Mouse (Mus musculus): ENCODE data around the gene Mrm3. TPM values are rescaled to one million over a fixed set of nuclear protein-coding genes. Genes with fewer than 3 reads are reported as not detected.

Gene Mrm3
- total RNA-seq, 4 experiments from 2014 or later, result 12.8 to 14.7 (median 13.1) TPM

DNA sequence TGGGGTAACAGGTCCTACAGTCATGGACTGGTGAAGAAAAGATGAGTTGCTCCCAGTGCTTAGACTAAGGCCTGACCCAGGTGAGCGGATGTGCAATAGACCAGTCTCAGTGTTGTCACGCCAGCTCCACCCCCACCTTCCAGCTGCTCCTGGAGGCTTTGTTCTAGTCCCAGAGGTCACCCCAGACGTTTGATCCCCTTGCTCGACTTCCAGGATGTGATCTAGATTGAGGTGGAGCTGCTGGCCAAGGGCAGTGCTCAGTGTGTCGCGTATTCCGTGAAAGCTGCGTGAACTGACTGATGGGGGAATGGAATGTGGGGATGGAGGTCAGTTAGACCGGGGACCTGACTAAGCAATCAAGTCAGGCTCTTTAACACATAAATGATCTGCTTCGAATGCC, 43.8 kb downstream of the Mrm3 start:
- DNase-seq (ENCODE audit: low spot score in 2 of 2), result no peak

DNA sequence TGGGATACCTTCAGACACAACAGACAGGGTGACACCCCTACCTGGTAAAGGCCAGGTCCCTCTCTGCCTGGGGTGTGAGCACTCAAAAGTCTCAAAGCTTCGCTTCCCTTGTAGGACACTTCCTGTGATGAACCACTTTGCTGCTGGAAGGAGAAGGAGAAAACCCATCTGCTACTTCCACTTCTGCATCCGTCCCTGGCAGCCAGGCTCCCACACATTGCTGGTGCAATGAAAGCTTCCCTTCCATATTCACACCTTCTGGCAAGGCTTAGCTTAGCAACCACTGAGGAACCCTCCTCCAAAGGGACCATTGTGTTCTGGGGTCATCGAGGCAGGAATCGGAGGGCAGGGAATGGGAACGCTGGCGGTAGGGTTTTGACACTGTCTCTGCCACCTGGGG, 45.1 kb downstream of the Mrm3 start:
- DNase-seq (ENCODE audit: low spot score in 2 of 2), result no peak

DNA sequence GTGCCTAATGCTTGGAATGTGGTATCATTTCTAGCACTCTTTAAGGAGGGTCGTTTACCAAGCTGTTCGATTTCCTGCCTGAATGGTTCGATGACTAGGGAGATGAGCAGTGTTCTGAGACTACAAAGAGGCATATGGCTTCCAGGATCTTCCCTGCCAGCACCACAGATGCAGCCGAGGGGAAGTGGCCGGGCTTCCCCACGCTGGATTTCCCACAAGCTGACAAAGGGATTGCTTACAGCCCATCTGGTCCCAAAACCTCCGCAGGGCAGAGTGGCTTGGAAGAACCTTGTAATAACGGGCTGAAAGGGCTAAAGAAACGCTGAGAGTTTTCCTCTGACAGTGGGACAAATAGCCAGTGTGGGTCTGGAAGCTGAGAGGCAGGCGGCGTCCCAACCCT, 46.9 kb downstream of the Mrm3 start:
- DNase-seq (ENCODE audit: low spot score in 2 of 2), result no peak

- no peak for DNase-seq (ENCODE audit: low spot score in 2 of 2)
Observed at GRCm38 (mm10) chr11:76291960-76292359, 48.4 kb downstream of the Mrm3 start.

DNA sequence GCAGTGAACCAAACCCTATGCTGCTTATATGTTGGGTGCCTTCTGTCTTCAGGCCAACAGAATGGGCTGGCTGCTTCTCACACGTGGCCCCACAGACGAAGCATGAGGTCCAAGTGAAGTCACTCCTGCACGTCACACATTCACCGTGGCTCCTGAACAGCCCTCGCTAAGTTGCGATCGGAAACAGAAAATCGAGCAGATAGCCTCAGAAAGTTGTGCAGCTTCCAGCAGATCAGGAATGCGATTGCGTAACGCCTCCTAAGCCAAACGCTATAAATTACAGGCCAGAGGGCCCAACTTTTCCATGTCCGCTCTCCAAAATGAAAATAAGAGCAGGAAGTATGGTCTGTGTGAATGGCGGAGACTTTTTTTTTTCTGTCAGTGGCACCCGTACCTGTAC, 48.9 kb downstream of the Mrm3 start:
- peak; percentile 47 to 53 for DNase-seq (ENCODE audit: low spot score in 2 of 2)

GRCm38 (mm10) chr11:76292831-76293230, 49.3 kb downstream of the Mrm3 start:
- DNase-seq (ENCODE audit: low spot score in 2 of 2), result peak; percentile 22 to 35

DNA sequence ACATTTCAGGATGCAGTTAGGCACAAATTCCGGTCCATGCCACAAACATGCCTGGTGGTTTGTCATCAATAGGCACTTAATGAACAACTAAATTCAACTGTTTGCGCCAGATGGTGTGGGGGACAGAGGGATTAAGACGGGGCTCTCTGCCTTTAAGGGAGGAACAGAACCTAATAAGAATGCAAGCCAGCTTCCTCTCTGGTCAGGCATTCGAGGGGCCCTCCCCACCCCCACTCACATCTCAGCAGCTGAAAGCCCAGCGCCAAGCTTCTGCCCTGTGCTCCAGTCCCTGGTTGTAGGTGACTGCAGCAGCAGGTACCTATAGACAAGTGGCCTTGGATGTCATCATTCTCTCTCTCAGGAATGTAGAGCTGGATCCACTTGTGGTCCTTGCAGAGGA, 50.6 kb downstream of the Mrm3 start:
- DNase-seq (ENCODE audit: low spot score in 2 of 2), result no peak

DNA sequence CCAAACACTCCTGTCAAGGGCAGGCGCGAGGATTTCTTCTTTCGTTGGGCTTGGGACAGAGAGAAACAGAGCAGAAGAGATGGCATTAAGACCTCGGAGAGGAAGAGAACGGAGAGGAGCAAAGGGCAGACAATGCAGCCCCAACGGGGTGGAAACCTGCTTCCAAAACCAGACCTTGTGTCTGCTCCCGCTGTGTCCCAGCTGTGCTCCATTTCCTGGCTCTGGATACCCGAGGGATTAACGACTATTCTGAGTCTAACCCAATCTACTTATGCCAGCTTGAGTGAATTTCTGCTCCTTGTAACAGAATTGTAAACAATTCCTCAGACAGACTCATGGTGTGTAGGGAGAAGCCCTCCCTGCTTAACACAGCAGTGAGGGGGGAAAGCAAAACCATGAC, 51.3 kb downstream of the Mrm3 start:
- no peak for DNase-seq (ENCODE audit: low spot score in 2 of 2)

- DNase-seq (ENCODE audit: low spot score in 2 of 2), result no peak
Observed at GRCm38 (mm10) chr11:76297252-76297651, 53.7 kb downstream of the Mrm3 start.

- no peak for DNase-seq (ENCODE audit: low spot score in 2 of 2)
Observed at GRCm38 (mm10) chr11:76298457-76299000, 55.0 kb downstream of the Mrm3 start.

Other genes starting within 250 kb of the Mrm3 start
- not detected for gene 1700016K19Rik, start 243.8 kb upstream of the Mrm3 start, total RNA-seq (2022)
- 10 to 100 TPM in 1 of 4 experiments, 1 to 10 TPM in 3; 7.4 to 13.4 (median 9.2) TPM for gene Rflnb, start 215.9 kb upstream of the Mrm3 start, total RNA-seq (2022)
- gene Vps53, start 64.1 kb upstream of the Mrm3 start, total RNA-seq (2022), result 10 to 100 TPM; 19.6 to 22.5 (median 21.5) TPM
- gene Fam57a, start 64.0 kb upstream of the Mrm3 start, total RNA-seq (2022), result 1 to 10 TPM in 2 of 4 experiments, under 1 TPM in 2; 0.88 to 2.3 (median 1.1) TPM
- gene Dbil5, start 26.1 kb upstream of the Mrm3 start, total RNA-seq (2022), result not detected
- 1 to 10 TPM; 2.0 to 4.3 (median 3.6) TPM for gene Gemin4, start 26.1 kb upstream of the Mrm3 start, total RNA-seq (2022)
- gene Glod4, start within 50 bp of the Mrm3 start, total RNA-seq (2022), result 10 to 100 TPM; 22.0 to 24.5 (median 22.7) TPM
- 10 to 100 TPM; 41.5 to 47.7 (median 43.3) TPM for gene Nxn, start 155.4 kb downstream of the Mrm3 start, total RNA-seq (2022)
- gene Timm22, start 163.2 kb downstream of the Mrm3 start, total RNA-seq (2022), result 10 to 100 TPM; 31.6 to 45.2 (median 39.6) TPM